Mouse (Mus musculus) kidney, adult 2 months (tissue): Measurements from ENCODE around the gene Nop53.

Experiments
- CTCF ChIP-seq: fragments of 200-500 bp; conservative IDR thresholded peaks from 2 replicates; pipeline ENCODE4 v1.5.1; 2011; ENCODE audit warnings: low read depth, mild to moderate bottlenecking, control low read depth, low read length, moderate library complexity, mixed read lengths; ENCODE audit not compliant: insufficient read depth, insufficient read length
- POLR2A ChIP-seq: fragments of 200-500 bp; IDR thresholded peaks from one replicate; pipeline ENCODE4 v1.6.1; 2011; ENCODE audit warnings: low read depth, low read length, control low read depth

GRCm38 (mm10) chr7:15972247-15972646 is 26.4 kb upstream of the Nop53 start:
- no peak for TF ChIP-seq CTCF
- TF ChIP-seq POLR2A = no peak
